Mouse (Mus musculus): ENCODE measurements around the gene Gins2.

GRCm38 (mm10) chr8:120536306-120537206, 52.5 kb downstream of the Gins2 start:
- no peak for TF ChIP-seq POLR2A (IDR thresholded peaks at IDR 0.05; ENCODE audit: control insufficient read depth, extremely low read depth, insufficient read depth, low read length, poor library complexity)
- no peak for TF ChIP-seq CTCF (IDR thresholded peaks at IDR 0.05; ENCODE audit: borderline replicate concordance, control insufficient read depth, extremely low read depth, insufficient read depth, low read length, poor library complexity)
